Mouse (Mus musculus) lung, adult 2 months (tissue): ENCODE measurements around the gene Fads6. TPM values are rescaled to one million over a fixed set of nuclear protein-coding genes. Genes with fewer than 3 reads are reported as not detected.

Experiments
- DNase-seq: peaks from one replicate; pipeline ENCODE4 v3.0.0; 2022
- H3K4me1 ChIP-seq: fragments of 200-500 bp; 2 replicates; pipeline ENCODE4 v1.6.1; 2011; ENCODE audit warnings: low read length; ENCODE audit not compliant: control insufficient read depth, insufficient read depth
- H3K4me3 ChIP-seq: fragments of 200-500 bp; replicated peaks from 2 replicates; pipeline ENCODE3; 2011; ENCODE audit warnings: low read depth, mild to moderate bottlenecking, control low read depth, low read length; ENCODE audit errors: extremely low read depth
- CTCF ChIP-seq: fragments of 200-500 bp; IDR thresholded peaks from 2 replicates; pipeline ENCODE4 v1.5.1; 2011; ENCODE audit warnings: mild to moderate bottlenecking, low read length, control low read depth; ENCODE audit not compliant: insufficient read depth
- POLR2A ChIP-seq: fragments of 200-500 bp; IDR thresholded peaks from 2 replicates; pipeline ENCODE4 v1.6.1; 2011; ENCODE audit warnings: low read depth, mild to moderate bottlenecking, control low read depth, low read length, borderline replicate concordance; ENCODE audit errors: extremely low read depth
- WGBS: fragments of 180-500 bp; shearing (Covaris S2); methylation state at CpG from one replicate; pipeline ENCODE4 v1.1.7; 2018; 5-methylcytosine and 5-hydroxymethylcytosine counted together
- polyA plus RNA-seq: library from polyadenylated mRNA; depleted of rRNA; stranded (reverse); fragments of >200 nt; gene quantifications from 2 replicates; pipeline ENCODE4 v1.2.3, GENCODE M21; 2012

The Fads6 gene
- polyA plus RNA-seq, 1 experiment = 3.8 TPM

DNA sequence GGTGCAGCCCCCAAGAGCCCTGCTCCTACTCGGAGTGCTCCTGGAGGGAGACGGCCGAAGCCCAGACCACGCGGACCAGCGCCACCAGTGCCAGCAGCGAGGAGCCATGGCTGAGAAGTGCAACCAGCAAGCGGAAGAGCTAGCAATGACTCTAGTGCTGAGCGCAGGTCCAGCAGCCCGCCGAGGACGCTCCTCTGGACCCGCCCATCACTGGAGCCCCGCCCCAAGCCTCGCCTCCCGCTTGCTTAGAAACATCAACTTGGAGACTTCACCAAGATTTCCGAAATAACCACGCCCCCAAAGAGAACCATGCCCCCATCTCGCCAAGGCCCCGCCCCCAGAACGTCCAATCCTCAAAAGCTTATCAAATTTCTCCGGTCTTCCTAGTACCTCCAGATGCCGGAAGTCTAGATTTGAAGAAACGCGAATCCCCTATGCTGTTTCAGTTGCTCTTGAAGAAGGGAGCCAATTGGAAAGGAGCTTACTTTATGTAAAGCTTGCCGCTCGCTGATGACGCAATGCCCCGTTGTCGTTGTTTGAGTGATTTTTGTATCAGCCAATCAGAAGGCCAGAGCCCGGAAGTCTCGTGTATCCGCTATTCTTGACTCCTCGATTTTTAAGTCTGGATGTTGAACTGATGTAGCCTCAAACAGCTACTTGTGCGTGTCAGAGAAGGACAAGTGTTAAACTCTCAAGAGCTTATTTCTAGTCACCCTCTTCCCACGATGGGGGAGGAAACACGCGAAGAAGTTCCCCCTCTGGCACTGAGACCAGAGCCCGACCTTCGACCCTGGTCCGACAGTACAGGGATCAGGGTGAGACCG is 20.5 kb downstream of the Fads6 start, which contains the start of gene Fdxr:
Fdxr (minus strand) TSS at position 271 of the 824 bp plus-strand sequence.
- DNase-seq = peak; percentile 96
- Histone ChIP-seq H3K4me1 (peaks cover 7% of the 10 kb centered on the region; the same call in 1 of the 2 replicates), H3K4me3 (peak within 1 kb of the TSS; percentile 87)
- TF ChIP-seq CTCF = no peak
- peak; percentile 98 for TF ChIP-seq POLR2A
- under 1% methylated on average over 42 of the region's 42 CpGs for WGBS

DNA sequence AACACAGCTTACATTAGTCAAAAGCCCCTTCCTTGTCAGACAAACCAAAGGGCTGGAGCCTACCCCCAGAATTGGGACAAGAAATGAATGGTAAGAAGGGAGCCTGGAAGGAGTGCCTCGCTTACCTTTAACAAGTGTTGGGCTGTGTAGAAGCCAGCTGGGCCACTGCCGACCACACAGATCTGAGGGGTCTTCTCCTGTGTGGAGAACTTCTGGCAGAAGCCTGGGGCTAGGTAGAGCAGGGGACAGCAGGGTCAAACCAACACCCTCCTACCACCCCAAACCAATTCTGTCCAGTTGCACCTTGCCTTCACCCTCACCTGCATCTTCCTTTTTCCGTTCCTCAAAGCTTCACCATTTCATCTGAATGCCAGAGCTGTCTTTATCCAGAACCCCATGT is 21.5 kb downstream of the Fads6 start:
- Histone ChIP-seq H3K4me1 (peaks cover 7% of the 10 kb centered on the region; the same call in 1 of the 2 replicates), H3K4me3 (no peak overlapping the region)
- 64% methylated on average over 3 of the region's 3 CpGs for WGBS
- no peak for TF ChIP-seq POLR2A
- no peak for TF ChIP-seq CTCF
- no peak for DNase-seq

DNA sequence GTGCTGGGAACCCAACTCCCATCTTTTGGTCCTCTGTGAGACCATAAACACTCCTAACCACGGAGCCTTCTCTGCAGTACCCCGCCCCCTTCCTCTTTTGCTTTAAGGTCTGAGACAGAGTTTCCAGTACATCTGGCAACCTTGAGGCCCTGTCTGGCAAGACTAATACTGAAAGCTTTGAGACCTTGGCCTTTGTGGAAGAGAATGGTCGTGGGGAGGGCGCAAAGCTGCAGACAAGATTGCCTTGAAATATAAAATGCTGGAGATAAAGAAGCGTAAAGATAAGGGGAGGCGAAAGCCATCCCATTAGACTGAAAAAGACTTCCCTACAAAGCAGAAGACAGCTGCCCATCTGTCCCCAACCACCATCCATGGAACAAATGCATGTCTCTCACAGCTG is 22.0 kb downstream of the Fads6 start:
- WGBS = 76% methylated on average over 6 of the region's 6 CpGs
- Histone ChIP-seq H3K4me1 (peaks cover 7% of the 10 kb centered on the region; the same call in 1 of the 2 replicates), H3K4me3 (no peak overlapping the region)
- no peak for DNase-seq
- TF ChIP-seq CTCF (no peak), POLR2A (no peak)

DNA sequence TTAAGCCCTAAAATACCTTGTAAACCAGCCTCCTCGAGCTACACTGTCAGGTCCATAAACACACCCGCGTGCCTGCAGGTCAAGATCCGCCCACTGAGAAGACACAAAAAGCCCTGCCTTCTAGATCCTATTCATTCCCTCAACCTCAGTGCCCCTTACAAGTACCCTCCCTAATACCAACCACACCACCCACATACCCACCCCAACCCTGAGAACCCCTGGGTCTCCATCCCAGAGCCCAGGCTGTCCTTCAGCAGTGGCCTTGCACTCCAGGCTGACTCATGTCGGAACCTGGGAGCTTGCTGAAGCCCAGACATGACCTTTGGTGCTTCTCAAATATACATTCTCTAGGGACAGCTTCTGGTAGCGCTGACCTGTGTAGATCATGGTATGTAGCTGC is 22.7 kb downstream of the Fads6 start:
- TF ChIP-seq POLR2A (no peak), CTCF (no peak)
- no peak for DNase-seq
- Histone ChIP-seq H3K4me1 (peaks cover 7% of the 10 kb centered on the region; the same call in 1 of the 2 replicates), H3K4me3 (no peak overlapping the region)
- 91% methylated on average over 6 of the region's 6 CpGs for WGBS

DNA sequence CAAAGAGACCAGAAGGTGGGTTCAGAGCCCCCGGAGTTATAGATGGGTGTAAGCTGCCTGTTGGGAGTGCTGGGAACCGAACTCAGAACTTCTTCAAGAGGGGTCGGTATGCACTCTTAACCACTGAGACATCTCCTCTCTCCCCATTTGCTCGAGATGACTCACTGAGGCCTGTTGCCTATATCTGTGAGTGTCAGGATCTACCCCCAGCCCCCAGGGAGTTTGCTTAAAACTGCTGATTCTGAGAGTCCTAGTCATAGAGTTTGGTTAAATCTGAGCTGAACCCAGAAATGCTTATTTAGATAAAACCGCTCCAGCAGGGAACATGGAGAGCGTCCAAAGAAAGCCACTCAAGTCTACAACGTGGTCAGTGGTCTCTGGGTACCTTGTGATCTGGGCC is 23.3 kb downstream of the Fads6 start:
- Histone ChIP-seq H3K4me1 (peaks cover 7% of the 10 kb centered on the region; the same call in 1 of the 2 replicates), H3K4me3 (no peak overlapping the region)
- 80% methylated on average over 7 of the region's 7 CpGs for WGBS
- no peak for TF ChIP-seq CTCF
- no peak for TF ChIP-seq POLR2A
- no peak for DNase-seq

DNA sequence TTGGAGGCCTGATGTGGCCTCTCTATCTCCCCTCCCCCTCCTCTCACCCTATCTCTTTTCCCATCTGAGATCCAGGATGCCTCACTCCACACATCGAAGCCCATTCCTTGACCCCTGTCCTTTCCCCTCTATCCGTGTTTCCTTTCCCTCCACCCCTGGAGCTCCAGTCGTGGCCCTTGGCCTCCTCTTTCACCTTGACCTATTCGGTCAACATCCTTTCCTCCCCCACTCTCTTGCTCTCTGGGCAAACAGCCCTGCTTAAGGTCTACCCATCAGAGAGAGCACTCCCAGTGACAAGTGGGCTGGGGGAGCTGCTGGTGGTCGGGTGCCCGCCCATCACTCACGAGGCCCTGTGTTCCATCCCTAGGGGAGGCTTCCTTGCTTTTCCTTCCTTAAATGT is 23.7 kb downstream of the Fads6 start:
- no peak for DNase-seq
- WGBS = 57% methylated on average over 7 of the region's 7 CpGs

DNA sequence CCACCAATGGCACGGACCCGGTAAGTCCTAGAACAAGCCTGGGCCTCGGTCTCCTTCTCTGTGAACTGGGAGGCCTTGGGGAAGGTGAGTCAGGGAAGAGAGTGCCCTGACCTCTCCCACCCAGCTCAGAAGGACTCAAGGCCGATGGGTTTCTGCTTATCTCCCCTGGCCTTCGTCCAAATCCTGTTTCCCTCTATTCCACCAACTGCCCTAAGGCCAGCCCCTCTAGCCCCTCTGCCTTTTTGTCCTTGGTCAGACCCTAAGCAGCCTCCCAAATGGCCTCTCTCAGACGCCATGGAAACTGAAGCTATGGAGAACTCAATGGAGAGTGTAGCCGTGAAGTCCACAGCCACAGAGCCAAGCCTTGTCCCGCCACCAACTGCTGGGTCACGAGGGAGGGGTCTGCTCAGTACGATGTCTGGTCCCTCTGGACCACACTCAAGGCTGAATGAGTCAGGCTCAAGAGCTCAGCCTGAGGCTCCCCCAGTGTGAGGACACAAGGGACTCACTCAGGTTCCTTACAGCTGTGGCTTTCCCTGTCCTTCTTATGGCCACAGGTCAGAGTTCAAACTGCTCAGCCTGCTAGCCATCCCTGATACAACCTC is 24.5 kb downstream of the Fads6 start:
- no peak overlapping the region for H3K4me3 ChIP-seq
- TF ChIP-seq POLR2A (no peak), CTCF (no peak)
- DNase-seq = no peak
- WGBS = 83% methylated on average over 10 of the region's 10 CpGs
- H3K4me1 ChIP-seq = peaks cover 7% of the 10 kb centered on the region; the same call in 1 of the 2 replicates

More for the DNA sequence above, 23.7 kb downstream of the Fads6 start:
- TF ChIP-seq POLR2A (no peak), CTCF (no peak)
- H3K4me3 ChIP-seq = no peak overlapping the region
- H3K4me1 ChIP-seq = peaks cover 7% of the 10 kb centered on the region; the same call in 1 of the 2 replicates

DNA sequence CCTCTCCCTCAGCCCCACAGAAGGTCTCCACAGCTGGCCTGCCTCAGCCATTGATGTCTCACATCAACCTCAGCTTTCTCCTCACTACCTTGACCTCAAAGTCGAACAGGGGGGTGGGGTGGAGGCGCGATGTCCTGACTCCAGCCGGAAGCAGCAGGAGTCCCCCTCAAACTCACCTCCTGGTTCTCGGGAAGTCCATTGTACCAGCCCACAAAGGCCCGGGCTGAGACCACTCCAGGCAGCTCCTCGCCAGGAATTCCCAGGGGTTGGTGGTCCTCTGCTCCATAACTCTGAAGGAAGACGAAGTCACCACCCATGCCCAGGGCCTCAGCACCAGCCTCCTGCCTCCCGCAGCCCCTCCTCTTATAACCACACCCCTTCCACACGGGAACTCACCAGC is 26.0 kb downstream of the Fads6 start:
- no peak for DNase-seq
- TF ChIP-seq CTCF (no peak), POLR2A (no peak)
- no peak overlapping the region for H3K4me3 ChIP-seq
- H3K4me1 ChIP-seq = peaks cover 4% of the 10 kb centered on the region; the same call in 1 of the 2 replicates
- WGBS = 74% methylated on average over 10 of the region's 10 CpGs

DNA sequence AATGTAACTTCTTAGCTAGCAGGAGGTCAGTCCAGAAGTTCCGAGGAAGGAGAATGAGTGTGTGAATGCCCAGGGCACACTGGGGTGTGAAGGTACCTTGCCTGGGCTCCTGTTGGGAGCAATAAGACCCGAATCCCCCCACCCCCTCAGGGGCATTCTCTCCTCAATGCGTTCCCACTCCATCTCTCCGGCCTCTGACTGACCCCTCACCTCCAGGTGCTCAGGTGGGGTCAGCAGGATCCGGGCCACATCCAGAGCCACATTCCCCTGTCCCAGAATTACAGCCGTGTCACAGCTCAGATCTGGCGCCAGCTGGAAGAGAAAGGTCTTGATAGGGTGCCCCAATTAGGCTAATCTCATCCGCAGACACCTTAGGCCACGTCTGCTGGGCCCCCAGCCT is 26.4 kb downstream of the Fads6 start:
- Histone ChIP-seq H3K4me1 (no peaks in the 10 kb centered on the region), H3K4me3 (no peak overlapping the region)
- WGBS = 71% methylated on average over 9 of the region's 9 CpGs
- DNase-seq = no peak
- TF ChIP-seq POLR2A (no peak), CTCF (no peak)
